Mouse (Mus musculus) embryonic fibroblast, embryonic 13.5 days (primary cell): ENCODE measurements around the gene Adamts2.

Source experiments
- CTCF ChIP-seq: IDR thresholded peaks from 2 replicates; pipeline ENCODE4 v1.5.1; 2011; ENCODE audit warnings: mild to moderate bottlenecking, control low read depth, low read length, moderate library complexity, borderline replicate concordance; ENCODE audit not compliant: insufficient read depth
- POLR2A ChIP-seq: IDR thresholded peaks from 2 replicates; pipeline ENCODE4 v1.6.1; 2011; ENCODE audit warnings: low read depth, mild to moderate bottlenecking, control low read depth, low read length, moderate library complexity

DNA sequence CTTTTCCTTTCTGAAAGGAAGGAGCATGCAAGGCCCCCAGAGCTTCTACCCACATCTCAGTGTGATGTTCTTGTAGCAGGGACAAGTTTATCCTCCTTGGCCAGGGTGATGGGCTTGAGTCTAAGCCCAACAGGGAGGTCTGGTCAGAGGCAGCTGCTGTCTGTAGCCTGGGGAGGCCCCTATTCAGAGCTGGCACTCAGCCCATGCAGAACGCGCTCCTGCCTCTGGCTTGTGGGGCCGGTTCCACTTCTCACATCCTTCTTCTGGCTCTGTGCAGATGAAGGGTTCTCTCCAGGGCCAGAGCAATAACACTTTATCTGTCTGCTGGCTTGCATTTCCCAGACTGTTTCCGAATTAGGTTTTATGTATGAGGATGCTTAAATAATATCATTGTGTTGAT, 44.3 kb downstream of the Adamts2 start:
- no peak for TF ChIP-seq POLR2A
- TF ChIP-seq CTCF, result no peak
